Mouse (Mus musculus): ENCODE data around the gene Derl3. TPM values are rescaled to one million over a fixed set of nuclear protein-coding genes. Genes with fewer than 3 reads are reported as not detected.

The Derl3 gene
- polyA plus RNA-seq, 3 experiments from 2014 or later = 0.39 to 3.3 (median 0.73) TPM

GRCm38 (mm10) chr10:75942736-75943477 is 49.7 kb downstream of the Derl3 start, which contains the start of gene Vpreb3:
TSS of gene Vpreb3 (plus strand) at chr10:75943057.
- ATAC-seq = no peak

- no peak for ATAC-seq
These were observed 51.0 kb downstream of the Derl3 start for GRCm38 (mm10) chr10:75944066-75944772.

DNA sequence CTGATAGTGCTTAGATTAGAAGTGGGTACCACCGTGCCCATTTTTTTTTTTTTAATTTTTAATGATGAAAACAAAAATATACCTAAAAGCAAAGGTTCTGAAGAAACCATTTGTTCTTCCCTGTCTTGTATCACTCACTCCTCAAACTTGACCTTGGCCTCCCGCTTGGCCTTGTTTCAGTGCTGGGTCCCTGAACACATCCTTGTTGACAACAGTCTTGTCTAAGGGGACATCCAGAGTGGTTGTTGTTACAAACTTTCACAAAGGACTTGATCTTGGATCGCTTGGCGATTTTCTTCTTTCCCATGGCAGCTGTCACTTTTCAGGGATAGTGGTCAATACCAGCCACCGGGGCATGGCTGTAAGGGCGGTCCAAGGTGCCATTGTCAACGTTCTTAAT is 52.0 kb downstream of the Derl3 start:
- ATAC-seq = no peak

Other genes starting within 250 kb of the Derl3 start
- 10 to 100 TPM; 12.4 to 23.2 (median 19.2) TPM for gene Susd2, start 249.4 kb upstream of the Derl3 start, polyA plus RNA-seq (2017; shearing (Covaris generic))
- gene Cabin1, start 129.1 kb upstream of the Derl3 start, polyA plus RNA-seq (2017; shearing (Covaris generic)) = 10 to 100 TPM; 24.8 to 27.1 (median 26.2) TPM
- 10 to 100 TPM; 63.4 to 95.0 (median 86.4) TPM for gene Ddt, start 120.0 kb upstream of the Derl3 start, polyA plus RNA-seq (2017; shearing (Covaris generic))
- gene Gm20441, start 112.5 kb upstream of the Derl3 start, polyA plus RNA-seq (2017; shearing (Covaris generic)) = not detected
- 10 to 100 TPM in 1 of 3 experiments, 1 to 10 TPM in 2; 9.0 to 12.7 (median 9.3) TPM for gene Gstt3, start 112.0 kb upstream of the Derl3 start, polyA plus RNA-seq (2017; shearing (Covaris generic))
- gene Gstt1, start 94.8 kb upstream of the Derl3 start, polyA plus RNA-seq (2017; shearing (Covaris generic)) = 1 to 10 TPM; 1.7 to 3.6 (median 2.2) TPM
- not detected for gene Gstt4, start 70.9 kb upstream of the Derl3 start, polyA plus RNA-seq (2017; shearing (Covaris generic))
- 10 to 100 TPM; 52.2 to 69.9 (median 64.5) TPM for gene Gstt2, start 56.0 kb upstream of the Derl3 start, polyA plus RNA-seq (2017; shearing (Covaris generic))
- gene Mif, start 33.2 kb upstream of the Derl3 start, polyA plus RNA-seq (2017; shearing (Covaris generic)) = 100 to 1,000 TPM; 423 to 560 (median 495) TPM
- gene Smarcb1, start 28.2 kb downstream of the Derl3 start, polyA plus RNA-seq (2017; shearing (Covaris generic)) = 100 to 1,000 TPM in 2 of 3 experiments, 10 to 100 TPM in 1; 89.2 to 126 (median 106) TPM
- gene Chchd10, start 39.7 kb downstream of the Derl3 start, polyA plus RNA-seq (2017; shearing (Covaris generic)) = 10 to 100 TPM in 2 of 3 experiments, 1 to 10 TPM in 1; 5.3 to 15.4 (median 11.3) TPM
- gene Mmp11, start 43.1 kb downstream of the Derl3 start, polyA plus RNA-seq (2017; shearing (Covaris generic)) = 1 to 10 TPM in 2 of 3 experiments, under 1 TPM in 1; 0.91 to 7.7 (median 4.4) TPM
- not detected for gene Gm867, start 47.3 kb downstream of the Derl3 start, polyA plus RNA-seq (2017; shearing (Covaris generic))
- gene Vpreb3, start 49.6 kb downstream of the Derl3 start, polyA plus RNA-seq (2017; shearing (Covaris generic)) = under 1 TPM in 1 of 3 experiments, not detected in 2; 0.99 TPM
- 1 to 10 TPM in 1 of 3 experiments, under 1 TPM in 2; 0.30 to 1.7 (median 0.58) TPM for gene Gm5134, start 61.1 kb downstream of the Derl3 start, polyA plus RNA-seq (2017; shearing (Covaris generic))
- gene Zfp280b, start 139.2 kb downstream of the Derl3 start, polyA plus RNA-seq (2017; shearing (Covaris generic)) = 10 to 100 TPM in 1 of 3 experiments, 1 to 10 TPM in 2; 9.6 to 10.3 (median 9.9) TPM
- not detected for gene Slc5a4b, start 217.5 kb downstream of the Derl3 start, polyA plus RNA-seq (2017; shearing (Covaris generic))